Mouse (Mus musculus): ENCODE data around the gene Olfr853. TPM values are rescaled to one million over a fixed set of nuclear protein-coding genes. Genes with fewer than 3 reads are reported as not detected.

Gene Olfr853
- total RNA-seq (2015; ENCODE audit: low replicate concordance), result not detected in 2 replicates
- not detected in 2 replicates for total RNA-seq (2017; ENCODE audit: low replicate concordance)

DNA sequence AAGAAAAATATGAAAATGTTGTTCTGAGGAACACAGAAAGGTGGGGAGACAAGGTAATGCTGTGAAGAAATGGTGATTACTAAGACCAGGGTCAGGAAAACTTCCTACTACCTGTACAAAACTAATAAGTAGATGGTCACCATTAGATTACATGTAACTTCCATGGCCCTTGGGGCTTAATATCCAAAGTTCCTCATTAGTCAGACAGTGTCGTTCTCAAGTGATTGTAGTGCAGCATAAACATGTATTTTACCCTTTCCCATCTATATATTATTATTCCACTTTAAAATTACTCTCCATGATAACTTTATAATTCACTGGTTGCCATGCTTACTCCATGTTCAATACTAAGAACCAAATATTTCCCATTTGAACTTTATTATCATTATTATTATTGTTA, at the start of gene Olfr853:
Gene Olfr853 (minus strand): TSS at position 101 of the 400 bp plus-strand sequence.
- ATAC-seq (replicated peaks; ENCODE audit: low FRiP score, poor library complexity, severe bottlenecking), result no peak

DNA sequence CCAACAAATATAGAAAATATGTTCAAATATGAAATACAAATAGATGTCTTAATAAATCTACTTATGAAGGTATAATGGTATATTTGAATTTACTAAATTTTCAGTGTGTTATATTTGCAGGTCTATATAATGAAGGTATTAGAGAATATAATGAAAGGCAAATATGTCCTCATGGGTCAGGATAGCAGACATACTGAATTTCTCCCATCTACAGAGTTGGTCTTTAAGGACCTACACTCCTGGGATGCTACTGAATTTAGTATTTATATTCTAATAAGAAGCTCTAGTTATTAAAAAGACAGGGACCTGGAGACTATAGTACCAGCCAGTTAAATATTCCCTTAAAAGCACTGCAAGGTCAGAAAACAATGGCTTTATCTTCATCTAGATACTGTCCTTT, 41.4 kb upstream of the Olfr853 start, which contains the start of gene Olfr855:
Gene Olfr855 (plus strand): TSS at position 301 of the 400 bp plus-strand sequence.
- ATAC-seq (replicated peaks; ENCODE audit: low FRiP score, poor library complexity, severe bottlenecking), result no peak

- ATAC-seq (replicated peaks; ENCODE audit: low FRiP score, poor library complexity, severe bottlenecking), result no peak
Observed at GRCm38 (mm10) chr9:19567282-19567681, 26.4 kb upstream of the Olfr853 start, which contains the start of gene Olfr854. TSS of gene Olfr854 (minus strand) at chr9:19567382.

DNA sequence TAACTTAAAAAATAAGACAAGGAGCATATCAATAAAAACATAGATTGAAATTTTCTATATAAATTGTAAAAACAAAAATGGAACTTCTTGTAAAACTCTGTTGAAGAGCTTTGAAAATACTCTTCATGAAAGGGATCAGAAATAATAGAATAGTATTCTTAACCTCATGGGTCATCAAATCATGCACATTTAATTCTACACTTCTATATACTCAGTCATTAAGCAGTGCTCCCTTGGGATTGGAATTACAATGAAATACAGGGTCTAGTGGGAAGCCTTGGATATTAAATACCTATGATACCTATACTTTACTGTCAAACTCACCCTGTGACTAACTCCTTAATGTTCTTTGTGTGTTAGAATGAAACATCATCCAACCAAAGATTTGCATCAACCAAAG, 47.9 kb downstream of the Olfr853 start, which contains the start of gene Olfr851:
Gene Olfr851 (plus strand): TSS at position 301 of the 400 bp plus-strand sequence.
- ATAC-seq (replicated peaks; ENCODE audit: low FRiP score, poor library complexity, severe bottlenecking), result no peak

Other genes with a start within 250 kb of the Olfr853 start
- gene Olfr844, start 224.7 kb downstream of the Olfr853 start, total RNA-seq (2015; ENCODE audit: low replicate concordance), result not detected in 2 replicates
- gene Olfr844, start 224.7 kb downstream of the Olfr853 start, total RNA-seq (2017; ENCODE audit: low replicate concordance), result not detected in 2 replicates
- 0.21 TPM in 1 of 2 replicates, not detected in the other for gene Olfr845, start 204.6 kb downstream of the Olfr853 start, total RNA-seq (2015; ENCODE audit: low replicate concordance)
- gene Olfr845, start 204.6 kb downstream of the Olfr853 start, total RNA-seq (2017; ENCODE audit: low replicate concordance), result not detected in 2 replicates
- gene Olfr846, start 177.1 kb downstream of the Olfr853 start, total RNA-seq (2015; ENCODE audit: low replicate concordance), result not detected in 2 replicates
- gene Olfr846, start 177.1 kb downstream of the Olfr853 start, total RNA-seq (2017; ENCODE audit: low replicate concordance), result 0.84 TPM in 1 of 2 replicates, not detected in the other
- gene Olfr847, start 162.4 kb downstream of the Olfr853 start, total RNA-seq (2015; ENCODE audit: low replicate concordance), result not detected in 2 replicates
- not detected in 2 replicates for gene Olfr847, start 162.4 kb downstream of the Olfr853 start, total RNA-seq (2017; ENCODE audit: low replicate concordance)
- not detected in 2 replicates for gene Olfr849, start 100.8 kb downstream of the Olfr853 start, total RNA-seq (2015; ENCODE audit: low replicate concordance)
- gene Olfr849, start 100.8 kb downstream of the Olfr853 start, total RNA-seq (2017; ENCODE audit: low replicate concordance), result not detected in 2 replicates
- gene Olfr850, start 62.8 kb downstream of the Olfr853 start, total RNA-seq (2015; ENCODE audit: low replicate concordance), result not detected in 2 replicates
- not detected in 2 replicates for gene Olfr850, start 62.8 kb downstream of the Olfr853 start, total RNA-seq (2017; ENCODE audit: low replicate concordance)
- gene Olfr851, start 47.8 kb downstream of the Olfr853 start, total RNA-seq (2015; ENCODE audit: low replicate concordance), result not detected in 2 replicates
- not detected in 2 replicates for gene Olfr851, start 47.8 kb downstream of the Olfr853 start, total RNA-seq (2017; ENCODE audit: low replicate concordance)
- not detected in 2 replicates for gene Olfr854, start 26.3 kb upstream of the Olfr853 start, total RNA-seq (2015; ENCODE audit: low replicate concordance)
- gene Olfr854, start 26.3 kb upstream of the Olfr853 start, total RNA-seq (2017; ENCODE audit: low replicate concordance), result not detected in 2 replicates
- gene Olfr855, start 41.5 kb upstream of the Olfr853 start, total RNA-seq (2015; ENCODE audit: low replicate concordance), result not detected in 2 replicates
- not detected in 2 replicates for gene Olfr855, start 41.5 kb upstream of the Olfr853 start, total RNA-seq (2017; ENCODE audit: low replicate concordance)
- gene Zfp317, start 81.0 kb upstream of the Olfr853 start, total RNA-seq (2015; ENCODE audit: low replicate concordance), result 1.3 and 2.3 TPM in 2 replicates
- gene Zfp317, start 81.0 kb upstream of the Olfr853 start, total RNA-seq (2017; ENCODE audit: low replicate concordance), result 3.8 and 4.7 TPM in 2 replicates
- gene Olfr857, start 168.4 kb upstream of the Olfr853 start, total RNA-seq (2015; ENCODE audit: low replicate concordance), result not detected in 2 replicates
- gene Olfr857, start 168.4 kb upstream of the Olfr853 start, total RNA-seq (2017; ENCODE audit: low replicate concordance), result not detected in 2 replicates
- not detected in 2 replicates for gene Olfr58, start 239.2 kb upstream of the Olfr853 start, total RNA-seq (2015; ENCODE audit: low replicate concordance)
- not detected in 2 replicates for gene Olfr58, start 239.2 kb upstream of the Olfr853 start, total RNA-seq (2017; ENCODE audit: low replicate concordance)